Mouse (Mus musculus): ENCODE measurements around the gene Fam129b. TPM values are rescaled to one million over a fixed set of nuclear protein-coding genes. Genes with fewer than 3 reads are reported as not detected.

Fam129b gene
- total RNA-seq, 1 experiment from 2014 or later, result 13.1 TPM

- ATAC-seq (replicated peaks; ENCODE audit: low read depth, poor library complexity, severe bottlenecking), result peak; percentile 70; the same call in 1 of the 2 replicates
Observed at GRCm38 (mm10) chr2:32859010-32859621, 16.8 kb upstream of the Fam129b start.

- no peak for ATAC-seq (replicated peaks; ENCODE audit: low read depth, poor library complexity, severe bottlenecking)
Observed at GRCm38 (mm10) chr2:32859622-32860012, 16.3 kb upstream of the Fam129b start.

GRCm38 (mm10) chr2:32860799-32861198, 15.1 kb upstream of the Fam129b start:
- ATAC-seq (replicated peaks; ENCODE audit: low read depth, poor library complexity, severe bottlenecking), result no peak

- ATAC-seq (replicated peaks; ENCODE audit: low read depth, poor library complexity, severe bottlenecking), result no peak
Observed at GRCm38 (mm10) chr2:32863317-32863716, 12.6 kb upstream of the Fam129b start.

DNA sequence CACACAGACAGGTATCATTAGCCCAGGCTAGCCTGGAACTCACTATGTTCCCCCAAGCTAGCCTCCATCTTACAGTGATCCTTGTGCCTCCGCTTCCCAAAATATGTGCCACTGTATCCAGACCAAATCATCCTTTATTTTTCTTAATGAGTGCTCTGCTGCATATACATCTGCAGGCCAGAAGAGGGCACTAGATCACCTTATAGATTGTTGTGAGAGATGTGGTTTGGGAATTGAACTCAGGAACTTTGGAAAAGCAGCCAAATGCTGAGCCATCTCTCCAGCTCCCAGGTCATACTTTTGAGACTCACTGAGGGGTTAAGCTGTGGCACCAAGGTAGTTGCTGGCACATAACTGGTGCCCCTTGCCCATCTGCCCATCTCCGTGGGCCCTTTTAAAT, 11.2 kb upstream of the Fam129b start:
- no peak for ATAC-seq (replicated peaks; ENCODE audit: low read depth, poor library complexity, severe bottlenecking)

DNA sequence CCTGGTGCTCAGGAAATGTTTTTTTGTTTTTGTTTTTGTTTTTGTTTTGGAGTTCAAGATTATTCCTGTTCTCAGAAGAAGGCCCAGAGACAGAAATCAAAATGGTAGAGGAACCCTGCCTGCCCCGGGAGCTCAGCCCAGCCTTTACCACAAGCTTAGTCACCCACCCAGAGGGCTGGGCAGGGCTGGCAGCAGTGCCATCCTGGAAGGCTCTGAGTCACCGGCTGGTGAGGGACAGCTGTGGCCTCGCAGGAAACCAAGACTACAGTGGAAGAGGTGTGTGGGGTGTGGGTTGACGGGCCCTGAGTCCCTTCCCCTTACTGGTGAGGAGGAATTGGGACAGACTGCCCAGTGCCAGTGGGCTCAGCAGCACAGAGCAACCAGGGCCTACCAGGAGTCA, 8.6 kb upstream of the Fam129b start:
- peak; percentile 97 for ATAC-seq (replicated peaks; ENCODE audit: low read depth, poor library complexity, severe bottlenecking)

GRCm38 (mm10) chr2:32869721-32870274, 6.1 kb upstream of the Fam129b start:
- no peak for ATAC-seq (replicated peaks; ENCODE audit: low read depth, poor library complexity, severe bottlenecking)

- no peak for ATAC-seq (replicated peaks; ENCODE audit: low read depth, poor library complexity, severe bottlenecking)
Observed at GRCm38 (mm10) chr2:32870275-32871100, 5.4 kb upstream of the Fam129b start.

DNA sequence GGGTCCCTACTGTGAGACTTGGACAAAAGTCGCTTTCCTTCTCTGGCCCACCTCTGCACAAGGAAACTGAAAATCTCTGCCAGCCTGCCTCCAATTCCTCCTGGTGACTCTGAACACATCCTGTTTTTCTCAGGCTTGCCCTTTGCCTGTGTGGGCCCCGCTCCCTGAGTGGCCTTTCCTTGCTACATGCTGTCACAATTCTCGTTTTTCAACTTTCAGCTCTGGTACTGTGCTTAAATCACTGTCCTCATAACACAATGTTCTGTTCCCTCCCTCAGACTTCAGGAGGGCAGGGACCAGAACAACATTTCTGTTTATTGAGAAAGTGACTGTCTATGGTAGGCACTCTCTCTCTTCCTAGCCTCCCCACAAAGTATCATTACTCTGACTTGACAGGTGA, 1.8 kb upstream of the Fam129b start:
- ATAC-seq (replicated peaks; ENCODE audit: low read depth, poor library complexity, severe bottlenecking), result no peak

DNA sequence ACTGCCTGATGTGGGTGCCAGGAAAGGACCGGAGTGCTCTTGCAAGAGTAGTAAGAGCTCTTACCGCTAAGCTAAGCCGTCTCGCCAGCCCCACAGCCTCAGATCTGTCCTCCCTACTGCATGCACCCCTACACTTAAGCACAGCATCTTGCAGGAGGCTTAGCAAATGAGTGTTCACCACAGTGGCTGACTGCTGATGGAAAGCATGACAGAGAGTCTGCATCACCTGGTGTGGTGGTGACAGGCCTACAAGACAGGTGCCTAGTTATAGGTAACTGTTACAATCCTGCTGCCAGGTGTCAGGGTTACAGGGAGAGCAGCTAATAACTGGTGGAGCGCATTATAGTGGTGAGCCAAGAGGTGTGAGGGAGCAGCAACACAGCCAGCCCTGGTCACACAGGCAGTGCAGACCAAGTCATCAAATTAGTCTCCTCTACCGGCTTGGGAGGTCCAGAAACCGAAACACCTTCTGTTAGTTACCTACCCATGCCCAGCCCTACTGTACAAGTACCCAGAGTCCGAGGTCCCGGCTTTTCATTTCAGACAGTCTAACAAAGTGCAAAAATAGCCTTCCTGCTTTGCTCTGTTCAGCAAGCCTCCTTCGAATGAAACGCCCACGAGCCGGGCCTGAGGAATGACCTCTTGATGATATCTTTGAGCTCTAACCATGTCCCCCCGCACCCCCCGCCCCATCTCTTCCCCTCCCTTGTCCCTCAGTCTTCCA, 801 bp upstream of the Fam129b start:
- no peak for ATAC-seq (replicated peaks; ENCODE audit: low read depth, poor library complexity, severe bottlenecking)

- peak; percentile 15; the same call in 1 of the 2 replicates for ATAC-seq (replicated peaks; ENCODE audit: low read depth, poor library complexity, severe bottlenecking)
Observed at GRCm38 (mm10) chr2:32876490-32877302, 782 bp downstream of the Fam129b start.

- no peak for ATAC-seq (replicated peaks; ENCODE audit: low read depth, poor library complexity, severe bottlenecking)
Observed at GRCm38 (mm10) chr2:32877303-32877702, 1.4 kb downstream of the Fam129b start.

DNA sequence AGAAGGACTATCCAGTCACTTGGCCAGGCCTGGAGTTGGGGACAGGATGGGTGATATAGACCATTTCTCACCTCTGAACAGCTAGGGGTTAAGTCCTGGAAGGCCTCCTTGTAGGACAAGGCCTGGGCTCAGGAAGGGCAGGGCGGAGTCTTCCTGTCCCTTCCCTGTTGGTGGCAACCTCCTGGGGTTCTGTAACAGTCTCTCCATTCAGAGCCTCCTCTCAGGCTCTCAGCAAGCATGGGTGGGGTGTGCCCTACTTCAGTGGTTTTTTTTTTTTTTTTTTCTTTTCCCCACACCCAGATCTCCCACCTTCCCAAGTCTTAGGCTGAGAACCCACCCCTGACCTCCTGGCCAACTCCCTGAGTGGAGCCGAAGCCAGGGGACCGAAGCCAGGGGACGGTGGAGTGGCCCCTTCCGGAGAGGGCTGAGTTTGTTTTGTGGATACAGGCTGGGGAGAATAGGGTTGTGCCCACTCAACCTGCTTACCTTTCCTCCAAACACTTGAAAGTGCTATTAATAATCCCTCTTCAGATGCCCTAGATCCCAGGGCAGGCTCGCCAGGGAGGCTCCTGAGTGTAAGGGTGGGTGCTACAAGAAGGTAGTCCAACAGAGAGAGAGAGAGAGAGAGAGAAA, 2.0 kb downstream of the Fam129b start:
- ATAC-seq (replicated peaks; ENCODE audit: low read depth, poor library complexity, severe bottlenecking), result no peak

GRCm38 (mm10) chr2:32878396-32878795, 2.5 kb downstream of the Fam129b start:
- ATAC-seq (replicated peaks; ENCODE audit: low read depth, poor library complexity, severe bottlenecking), result no peak

DNA sequence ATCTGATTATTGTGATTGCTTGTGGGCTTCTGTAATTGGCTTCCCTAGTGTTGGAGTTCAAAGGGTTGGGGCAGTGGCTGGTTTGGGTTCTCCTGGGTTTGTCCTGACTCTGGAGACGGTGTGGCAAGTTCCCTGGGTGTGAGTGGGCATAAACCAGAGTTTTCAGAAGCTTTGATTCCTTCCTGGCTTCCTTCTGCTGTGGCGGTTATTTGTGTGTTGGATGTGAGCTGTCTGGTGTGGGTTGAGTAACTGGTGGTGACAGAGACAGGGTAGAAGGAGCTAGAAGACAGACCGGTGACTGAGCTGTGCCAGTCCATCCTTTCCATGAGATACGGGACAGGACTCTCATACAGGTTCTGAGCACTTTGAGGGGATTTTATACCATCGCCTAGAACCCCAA, 3.7 kb downstream of the Fam129b start:
- no peak for ATAC-seq (replicated peaks; ENCODE audit: low read depth, poor library complexity, severe bottlenecking)

GRCm38 (mm10) chr2:32881054-32881453, 5.1 kb downstream of the Fam129b start:
- ATAC-seq (replicated peaks; ENCODE audit: low read depth, poor library complexity, severe bottlenecking), result no peak

DNA sequence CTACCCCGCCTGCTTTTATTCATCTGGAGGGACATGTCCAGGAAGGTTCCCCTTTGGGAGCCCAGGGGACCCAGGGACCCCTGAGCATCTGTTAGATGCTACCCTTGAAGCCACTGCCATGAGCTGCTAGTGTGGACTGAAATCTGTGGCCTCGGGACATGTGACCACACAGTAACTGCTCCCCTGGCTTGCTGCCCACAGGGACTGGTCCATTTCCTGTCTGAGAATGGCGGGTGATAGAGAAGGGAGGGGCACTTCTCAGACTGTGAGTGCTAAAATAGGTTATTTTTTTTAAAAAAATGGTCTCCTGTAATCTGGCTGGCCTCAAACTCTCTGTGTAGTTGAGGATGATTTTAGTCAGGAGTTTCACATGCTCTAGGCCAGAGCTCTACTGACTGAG, 5.8 kb downstream of the Fam129b start:
- peak; percentile 40 for ATAC-seq (replicated peaks; ENCODE audit: low read depth, poor library complexity, severe bottlenecking)

DNA sequence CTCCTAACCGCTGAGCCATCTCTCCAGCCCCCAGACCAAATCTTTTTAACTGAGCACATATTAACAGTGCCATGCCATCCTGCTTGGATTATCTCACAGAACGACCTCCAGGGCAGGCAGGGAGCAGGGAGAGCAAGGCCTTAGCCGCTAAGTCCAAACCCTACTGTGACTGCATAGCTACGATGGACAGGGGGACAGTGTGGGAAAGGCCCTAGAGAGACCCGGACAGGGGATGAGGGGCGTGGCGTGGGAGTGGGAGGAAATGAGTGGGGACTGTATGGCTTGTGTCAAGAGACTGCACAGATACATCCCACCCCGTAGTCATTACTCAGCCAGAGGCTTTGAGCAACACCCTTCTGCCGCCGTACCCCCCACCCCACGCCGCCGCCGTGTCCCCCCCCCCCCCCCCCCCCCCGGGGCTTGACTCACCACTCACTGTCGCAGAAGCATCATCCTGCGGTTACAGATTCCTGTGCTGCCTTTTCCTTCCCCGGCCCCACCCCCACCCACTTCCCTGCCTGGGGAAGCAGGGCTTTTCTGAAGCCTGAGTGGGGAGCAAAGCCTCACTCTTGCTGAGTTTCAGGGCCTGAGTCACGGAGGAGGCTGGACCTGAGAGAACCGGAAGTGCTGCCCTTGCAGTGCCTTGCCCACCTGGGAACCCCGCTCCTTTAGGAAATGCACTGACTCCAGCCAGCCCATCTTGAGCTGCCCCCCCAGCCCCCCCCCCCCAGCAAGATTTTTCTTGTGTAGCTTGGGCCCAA, 6.5 kb downstream of the Fam129b start:
- ATAC-seq (replicated peaks; ENCODE audit: low read depth, poor library complexity, severe bottlenecking), result peak; percentile 43

DNA sequence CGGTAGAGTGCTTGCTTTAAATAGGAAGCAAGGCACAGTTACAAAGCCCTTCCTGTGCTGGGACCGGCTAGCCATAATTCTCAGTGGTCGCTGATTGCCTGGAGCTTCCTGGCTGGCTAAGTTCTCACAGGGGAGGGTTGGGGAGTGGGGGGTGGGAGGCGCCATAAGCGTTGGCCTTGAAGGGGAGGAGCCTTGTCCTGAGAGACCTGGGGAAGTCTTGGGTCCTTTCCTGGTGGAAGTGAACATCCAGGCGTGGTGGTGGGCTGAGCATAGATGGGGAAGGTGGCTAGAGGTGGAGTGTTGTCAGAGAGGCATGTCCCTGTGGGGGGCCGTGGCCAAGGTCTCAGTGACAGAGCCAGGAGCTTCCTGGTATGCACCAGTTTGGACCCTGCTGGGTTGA, 8.8 kb downstream of the Fam129b start:
- 0 out of 2 replicates have a peak, but pooled peaks have one; percentile 4 for ATAC-seq (replicated peaks; ENCODE audit: low read depth, poor library complexity, severe bottlenecking)
